Mouse (Mus musculus) spleen, adult 12 weeks (tissue): ENCODE data around the gene Fubp1.

Experiments
- DNase-seq: peaks from one replicate; pipeline ENCODE4 v3.0.0; 2022; ENCODE audit warnings: low spot score

The Fubp1 gene

DNA sequence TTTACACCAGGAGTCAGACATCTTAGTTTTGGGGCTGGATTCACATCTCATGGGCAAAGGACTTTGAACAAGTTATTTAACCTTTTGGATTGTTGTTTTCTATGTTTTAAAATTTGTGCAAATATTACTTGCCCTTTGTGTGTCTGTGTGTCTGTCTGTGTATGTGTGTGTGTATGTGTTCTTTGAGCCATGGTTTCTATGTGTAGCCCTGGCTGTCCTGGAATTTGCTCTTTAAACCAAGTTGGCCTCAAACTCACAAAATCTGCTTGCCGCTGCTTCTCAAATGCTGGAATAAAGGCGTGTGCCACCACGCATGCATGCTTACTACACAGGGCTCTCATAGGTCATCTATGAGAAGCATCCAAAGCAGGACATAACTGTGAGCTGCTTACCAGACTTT lies 66.7 kb downstream of the Fubp1 start:
- DNase-seq = no peak

DNA sequence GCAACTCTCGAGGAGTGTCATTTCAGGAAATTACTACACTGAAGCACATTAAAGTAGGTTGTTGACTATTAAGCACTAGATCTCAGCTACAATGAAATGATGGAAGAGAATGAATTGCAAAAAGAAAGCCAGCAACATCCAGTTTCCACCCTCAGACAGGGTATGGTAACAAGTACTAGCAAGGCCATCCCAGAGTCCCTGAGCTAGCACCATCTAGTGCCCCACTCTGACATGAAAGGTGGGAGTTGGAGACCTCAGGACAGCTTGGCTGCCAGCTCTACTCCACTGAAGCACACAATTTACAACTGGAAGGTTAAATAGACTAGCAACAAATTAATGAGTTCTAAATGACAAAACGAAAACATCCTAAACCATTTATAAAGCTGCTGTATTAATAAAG lies 67.7 kb downstream of the Fubp1 start:
- DNase-seq = no peak

DNA sequence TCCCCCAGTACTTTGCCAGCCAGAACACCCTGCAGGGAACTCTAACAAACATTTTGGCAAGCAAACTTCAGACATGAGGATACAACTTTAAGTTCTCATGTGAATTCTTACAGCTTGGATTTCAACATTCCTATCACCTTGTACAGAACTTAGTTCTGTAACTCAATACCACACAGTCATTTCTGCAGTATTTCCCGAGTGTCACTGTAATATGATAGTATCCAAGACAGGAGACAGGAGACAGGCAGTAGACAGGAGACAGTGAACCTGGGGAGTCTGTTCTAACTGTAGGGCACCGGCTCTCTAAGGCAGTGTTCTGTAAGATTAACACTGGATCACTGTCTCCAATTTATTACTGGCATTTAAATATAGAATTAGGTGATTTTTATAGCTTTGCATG lies 68.2 kb downstream of the Fubp1 start:
- DNase-seq = no peak

DNA sequence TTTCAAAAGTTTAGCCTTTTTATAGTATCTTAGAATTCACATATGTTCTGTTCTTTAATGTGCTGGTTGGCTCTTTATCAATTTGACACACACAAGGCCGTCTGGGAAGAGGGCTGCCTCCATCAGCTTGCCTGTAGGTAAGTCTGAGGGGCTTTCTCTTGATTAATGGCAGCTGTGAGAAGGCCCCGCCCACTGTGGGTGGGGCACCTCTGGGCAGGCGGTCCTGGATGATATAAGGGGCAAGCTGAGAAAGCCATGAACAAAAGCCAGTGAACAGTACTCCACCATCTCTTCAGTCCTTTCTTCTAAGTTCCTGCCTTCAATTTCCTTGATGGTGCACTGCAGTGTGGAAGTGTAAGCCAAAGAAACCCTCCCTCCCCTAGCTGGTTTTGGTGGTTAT lies 71.9 kb downstream of the Fubp1 start:
- no peak for DNase-seq

DNA sequence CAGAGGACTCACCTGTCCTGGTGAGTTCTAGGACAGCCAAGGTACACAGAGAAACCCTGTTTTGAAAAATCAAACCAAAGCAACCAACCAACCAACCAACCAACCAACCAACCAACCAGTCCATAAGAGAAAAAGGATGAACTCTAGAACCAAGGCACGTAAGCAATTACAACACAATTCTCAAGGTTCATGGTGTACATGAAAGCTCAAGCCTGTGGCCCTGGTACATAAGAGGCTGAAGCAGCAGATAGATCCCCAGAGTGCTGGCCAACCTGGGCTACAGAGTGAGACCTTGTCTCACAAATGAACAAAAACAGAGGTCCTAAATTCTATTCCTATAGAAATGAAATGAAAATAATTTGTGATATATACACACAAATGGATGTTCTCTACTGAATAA lies 74.1 kb downstream of the Fubp1 start:
- no peak for DNase-seq

DNA sequence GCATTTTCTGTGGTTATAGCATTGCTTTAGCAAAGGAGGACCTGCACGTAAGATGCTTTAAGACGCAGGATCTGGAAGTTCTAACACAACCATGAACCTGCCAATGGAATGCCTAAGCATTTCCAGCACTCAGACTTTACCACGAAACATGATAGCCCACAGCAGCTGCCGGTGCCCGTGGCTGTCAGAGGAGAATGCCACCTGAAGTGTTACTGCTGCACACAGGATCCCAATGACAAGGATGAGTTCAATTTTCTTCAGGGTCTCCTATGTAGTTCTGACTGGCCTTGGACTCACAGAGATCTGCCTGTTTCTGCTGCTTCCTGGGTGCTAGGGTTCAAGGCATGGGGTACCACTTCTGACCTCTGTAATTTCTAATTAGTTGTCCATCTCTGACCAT lies 74.5 kb downstream of the Fubp1 start:
- no peak for DNase-seq
